Mouse (Mus musculus) liver, adult 2 months (tissue): ENCODE results near the gene Col15a1.

Source experiments
- CTCF ChIP-seq: fragments of 200-500 bp; IDR thresholded peaks from 2 replicates; pipeline ENCODE4 v1.5.1; 2011; ENCODE audit warnings: low read depth, low read length, control low read depth
- POLR2A ChIP-seq: fragments of 200-500 bp; IDR thresholded peaks from 2 replicates; pipeline ENCODE4 v1.6.1; 2011; ENCODE audit warnings: low read length, control low read depth; ENCODE audit not compliant: insufficient read depth; ENCODE audit errors: extremely low read depth

DNA sequence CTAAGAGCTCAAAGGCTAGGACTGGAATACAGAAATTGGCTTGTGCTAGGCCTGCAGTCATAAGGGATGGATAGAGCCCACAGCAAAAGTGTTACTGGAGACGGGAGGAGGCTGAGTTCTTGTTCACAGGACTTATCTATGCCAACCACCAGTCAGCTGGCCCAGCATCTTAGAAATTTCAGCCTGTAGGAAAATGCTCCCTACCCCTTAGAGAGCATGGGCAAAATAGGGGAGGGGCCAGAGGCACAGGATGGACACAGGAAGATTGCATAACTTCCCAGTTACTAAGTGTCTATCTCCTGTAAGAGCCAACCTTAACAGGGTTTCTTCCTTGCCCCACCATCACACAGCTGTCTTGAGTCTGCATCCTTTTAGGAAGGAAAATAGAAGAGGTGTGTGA, 116.2 kb downstream of the Col15a1 start:
- TF ChIP-seq POLR2A (no peak), CTCF (no peak)
